9 mouse cellular contexts compared by ENCODE assay signal in genomic region chr11:58957226-58957914, GRCm38 (mm10). TPM values are rescaled to one million over a fixed set of nuclear protein-coding genes. Genes with fewer than 3 reads are reported as not detected.
DNase-seq lines count a peak whose midpoint lies in the region; ATAC-seq and TF ChIP-seq lines count a peak whose summit lies in the region.
"Had no signal": no experiment of that assay in that cellular context is flagged by ENCODE, and none has a peak within 500 bp of the region (broad histone marks: within the 10 kb centered on the region; RNA-seq: fewer than 3 reads in every experiment).

No protein-coding gene starts in this region.

- intact Hi-C loops in left cerebral cortex, adult 2 months (cut with DNase I), result no loop called here

- H3K4me2 ChIP-seq in hindbrain, postnatal 0 days (ENCODE audit: low read depth, low read length), result peak overlapping the region; percentile 82
- H3K4me2 ChIP-seq in neural tube, embryonic 12.5 days (replicated peaks), result peak overlapping the region; percentile 91

- DNase-seq in left cerebral cortex, adult 2 months (ENCODE audit: extremely low spot score in 1 of 2, low spot score in 2 of 2), result no peak
- DNase-seq in left cerebral cortex, adult 9 months (ENCODE audit: low spot score in 2 of 2), result no peak
- no peak for DNase-seq in hindbrain, postnatal 0 days (ENCODE audit: low spot score)
- no peak for DNase-seq in kidney, postnatal 14 days
- DNase-seq: thymus, postnatal 4 days had no signal

- 75% methylated on average over 5 of the region's 5 CpGs for WGBS in hindbrain, postnatal 0 days
- 88% methylated on average over 5 of the region's 5 CpGs for WGBS in neural tube, embryonic 12.5 days

- H3K27me3 ChIP-seq in hindbrain, postnatal 0 days (ENCODE audit: insufficient read depth, low read length), result no peaks in the 10 kb centered on the region
- H3K27me3 ChIP-seq in neural tube, embryonic 12.5 days (replicated peaks), result 0 out of 2 replicates have a peak, but pooled peaks cover 3% of the 10 kb centered on the region

- H3K9me3 ChIP-seq in hindbrain, postnatal 0 days (ENCODE audit: low read length), result no peaks in the 10 kb centered on the region
- H3K9me3 ChIP-seq in neural tube, embryonic 12.5 days, result no peaks in the 10 kb centered on the region

- no peaks in the 10 kb centered on the region for H3K36me3 ChIP-seq in hindbrain, postnatal 0 days (ENCODE audit: insufficient read depth, low read length)
- peaks cover 10% of the 10 kb centered on the region; the same call in 1 of the 2 replicates for H3K36me3 ChIP-seq in neural tube, embryonic 12.5 days

- H3K4me1 ChIP-seq in embryonic fibroblast, embryonic 13.5 days (ENCODE audit: control insufficient read depth, insufficient read depth, low read length), result 0 out of 2 replicates have a peak, but pooled peaks cover 6% of the 10 kb centered on the region
- peaks cover 17% of the 10 kb centered on the region for H3K4me1 ChIP-seq in hindbrain, postnatal 0 days (ENCODE audit: insufficient read depth, low read length)
- H3K4me1 ChIP-seq in neural tube, embryonic 12.5 days, result peaks cover 26% of the 10 kb centered on the region

- H3K4me3 ChIP-seq in left cerebral cortex, adult 2 months, result peak overlapping the region; percentile 71
- H3K4me3 ChIP-seq in embryonic fibroblast, embryonic 13.5 days (ENCODE audit: insufficient read depth, low read length), result peak overlapping the region; percentile 91; the same call in 1 of the 2 replicates
- H3K4me3 ChIP-seq in hindbrain, postnatal 0 days (ENCODE audit: low read length), result peak overlapping the region; percentile 89
- H3K4me3 ChIP-seq in neural tube, embryonic 12.5 days, result peak overlapping the region; percentile 71

- no peak for TF ChIP-seq CTCF in left cerebral cortex, adult 2 months (IDR thresholded peaks at IDR 0.05)
- no peak for TF ChIP-seq CTCF in embryonic fibroblast, embryonic 13.5 days (IDR thresholded peaks at IDR 0.05; ENCODE audit: borderline replicate concordance, insufficient read depth, low read length)
- TF ChIP-seq CTCF in hindbrain, postnatal 0 days (IDR thresholded peaks at IDR 0.05; ENCODE audit: low read depth), result no peak

- no peak for ATAC-seq in hindbrain, postnatal 0 days
- ATAC-seq in neural tube, embryonic 12.5 days (ENCODE audit: low FRiP score, low read depth), result no peak
- ATAC-seq in activated CD4-positive, CD25-positive, alpha-beta regulatory T cell, adult 4 months, result no peak

- peak overlapping the region; percentile 98 for H3K27ac ChIP-seq in left cerebral cortex, adult 2 months
- no peak overlapping the region for H3K27ac ChIP-seq in embryonic fibroblast, embryonic 13.5 days (ENCODE audit: insufficient read depth, low read length)
- peak overlapping the region; percentile 26; the same call in 1 of the 2 replicates for H3K27ac ChIP-seq in hindbrain, postnatal 0 days
- no peak overlapping the region for H3K27ac ChIP-seq in neural tube, embryonic 12.5 days

- peak; percentile 8; the same call in 1 of the 2 replicates for TF ChIP-seq POLR2A in embryonic fibroblast, embryonic 13.5 days (IDR thresholded peaks at IDR 0.05; ENCODE audit: low read depth, low read length)

- peak overlapping the region; percentile 90 for H3K9ac ChIP-seq in hindbrain, postnatal 0 days (replicated peaks; ENCODE audit: low read length)
- peak overlapping the region; percentile 87 for H3K9ac ChIP-seq in neural tube, embryonic 12.5 days

RNA-seq across cellular contexts. Expression of gene Hist3h2a, which starts 2.9 kb away (rescaled TPM):
- 10 to 100 TPM; 55.5 to 59.1 TPM for total RNA-seq in left cerebral cortex, adult 2 months (2021)
- 9.7 and 12.5 TPM in 2 replicates for polyA plus RNA-seq in embryonic fibroblast, embryonic 13.5 days (2011; ENCODE audit: insufficient read length, low read depth, missing spikeins)
- 218 and 236 TPM in 2 replicates for total RNA-seq in hindbrain, postnatal 0 days (2014; rRNA removed)
- polyA plus RNA-seq in hindbrain, postnatal 0 days (2015; fragmentation: Nextera tagmentation; extraction: Ambion mirVana), result 49.6 and 53.3 TPM in 2 replicates
- polyA plus RNA-seq in neural tube, embryonic 12.5 days (2016; fragmentation: Nextera tagmentation; extraction: Ambion mirVana), result 91.6 and 103 TPM in 2 replicates
- polyA plus RNA-seq in activated CD4-positive, CD25-positive, alpha-beta regulatory T cell, adult 4 months (2017; shearing (Covaris generic)), result 1 to 10 TPM; 3.5 to 5.4 TPM

RNA-seq across cellular contexts. Expression of gene Trim17, which starts 2.9 kb away (rescaled TPM):
- total RNA-seq in left cerebral cortex, adult 2 months (2021), result 1 to 10 TPM; 4.8 to 4.9 TPM
- polyA plus RNA-seq in embryonic fibroblast, embryonic 13.5 days (2011; ENCODE audit: insufficient read length, low read depth, missing spikeins), result not detected in 2 replicates
- total RNA-seq in hindbrain, postnatal 0 days (2014; rRNA removed), result 2.8 and 4.3 TPM in 2 replicates
- polyA plus RNA-seq in hindbrain, postnatal 0 days (2015; fragmentation: Nextera tagmentation; extraction: Ambion mirVana), result 0.55 and 0.74 TPM in 2 replicates
- 0.84 and 1.0 TPM in 2 replicates for polyA plus RNA-seq in neural tube, embryonic 12.5 days (2016; fragmentation: Nextera tagmentation; extraction: Ambion mirVana)
- under 1 TPM; 0.17 to 0.20 TPM for polyA plus RNA-seq in activated CD4-positive, CD25-positive, alpha-beta regulatory T cell, adult 4 months (2017; shearing (Covaris generic))
- total RNA-seq: hematopoietic stem cell, adult 5-6 weeks had no signal

RNA-seq across cellular contexts. Expression of gene Hist3h2ba, which starts 8.7 kb away (rescaled TPM):
- 10 to 100 TPM; 88.5 to 98.9 TPM for total RNA-seq in left cerebral cortex, adult 2 months (2021)
- polyA plus RNA-seq in embryonic fibroblast, embryonic 13.5 days (2011; ENCODE audit: insufficient read length, low read depth, missing spikeins), result not detected in 2 replicates
- total RNA-seq in hindbrain, postnatal 0 days (2014; rRNA removed), result 625 and 1,276 TPM in 2 replicates
- 103 and 109 TPM in 2 replicates for polyA plus RNA-seq in hindbrain, postnatal 0 days (2015; fragmentation: Nextera tagmentation; extraction: Ambion mirVana)
- 167 and 246 TPM in 2 replicates for polyA plus RNA-seq in neural tube, embryonic 12.5 days (2016; fragmentation: Nextera tagmentation; extraction: Ambion mirVana)
- polyA plus RNA-seq in activated CD4-positive, CD25-positive, alpha-beta regulatory T cell, adult 4 months (2017; shearing (Covaris generic)), result 1 to 10 TPM; 1.8 to 4.2 TPM

RNA-seq across cellular contexts. Expression of gene Rnf187, which starts 18.7 kb away (rescaled TPM):
- total RNA-seq in left cerebral cortex, adult 2 months (2021), result 100 to 1,000 TPM; 445 to 469 TPM
- polyA plus RNA-seq in embryonic fibroblast, embryonic 13.5 days (2011; ENCODE audit: insufficient read length, low read depth, missing spikeins), result 91.5 and 99.2 TPM in 2 replicates
- total RNA-seq in hindbrain, postnatal 0 days (2014; rRNA removed), result 975 and 1,069 TPM in 2 replicates
- polyA plus RNA-seq in hindbrain, postnatal 0 days (2015; fragmentation: Nextera tagmentation; extraction: Ambion mirVana), result 649 and 670 TPM in 2 replicates
- polyA plus RNA-seq in neural tube, embryonic 12.5 days (2016; fragmentation: Nextera tagmentation; extraction: Ambion mirVana), result 594 and 608 TPM in 2 replicates
- polyA plus RNA-seq in activated CD4-positive, CD25-positive, alpha-beta regulatory T cell, adult 4 months (2017; shearing (Covaris generic)), result 10 to 100 TPM; 11.4 to 17.9 TPM

RNA-seq across cellular contexts. Expression of gene Trim11, which starts 20.5 kb away (rescaled TPM):
- total RNA-seq in left cerebral cortex, adult 2 months (2021), result 10 to 100 TPM; 25.6 to 26.1 TPM
- polyA plus RNA-seq in embryonic fibroblast, embryonic 13.5 days (2011; ENCODE audit: insufficient read length, low read depth, missing spikeins), result 17.5 and 20.1 TPM in 2 replicates
- 31.7 and 31.8 TPM in 2 replicates for total RNA-seq in hindbrain, postnatal 0 days (2014; rRNA removed)
- polyA plus RNA-seq in hindbrain, postnatal 0 days (2015; fragmentation: Nextera tagmentation; extraction: Ambion mirVana), result 14.1 and 15.9 TPM in 2 replicates
- polyA plus RNA-seq in neural tube, embryonic 12.5 days (2016; fragmentation: Nextera tagmentation; extraction: Ambion mirVana), result 20.5 TPM in 2 replicates
- polyA plus RNA-seq in activated CD4-positive, CD25-positive, alpha-beta regulatory T cell, adult 4 months (2017; shearing (Covaris generic)), result 10 to 100 TPM; 18.5 to 22.2 TPM

Comparison
In these comparisons a context has a peak if more than half of its experiments do, and no peak if none do; other contexts are left out.
1. H3K27ac ChIP-seq: peak in left cerebral cortex, adult 2 months (single experiment) and hindbrain, postnatal 0 days (single experiment); none in embryonic fibroblast, embryonic 13.5 days (single experiment) and neural tube, embryonic 12.5 days (single experiment).
2. RNA of gene Hist3h2ba, which starts 8.7 kb away (polyA plus RNA-seq): 167 to 246 TPM in neural tube, embryonic 12.5 days and 103 to 109 TPM in hindbrain, postnatal 0 days; 1.8 to 4.2 TPM in activated CD4-positive, CD25-positive, alpha-beta regulatory T cell, adult 4 months and not detected in embryonic fibroblast, embryonic 13.5 days; every median in the first group is over 10 times any median in the second.
3. Peak in every context shown above with its lines, with median percentiles within 50 percentile points of each other: H3K4me3 ChIP-seq.